Mouse (Mus musculus) cerebellum, postnatal 25 days (tissue): ENCODE measurements around the gene Olfr402.
"Not testable (repeated sequence)": the region's sequence is repeated elsewhere in the genome, so short reads cannot be mapped to it uniquely, and the experiment has no call there.

Experiments used
- DNase-seq, 2 experiments: peaks; one replicate each; pipeline ENCODE4 v3.0.0; 2021; ENCODE audit warnings: mixed read lengths in 2 of 2

Olfr402 gene

GRCm38 (mm10) chr11:74153229-74153628 is at the start of gene Olfr402:
TSS of gene Olfr402 (plus strand) at chr11:74153529.
- no peak for DNase-seq

- DNase-seq, result peak in 1 of 2 experiments; percentile 5
These were observed 48.3 kb upstream of the Olfr402 start for GRCm38 (mm10) chr11:74105066-74105465.

- DNase-seq, result no peak
These were observed 39.9 kb upstream of the Olfr402 start, which contains the start of gene Olfr401 for GRCm38 (mm10) chr11:74113412-74113811. TSS of gene Olfr401 (plus strand) at chr11:74113712.

- not testable (repeated sequence) for DNase-seq
These were observed 13.3 kb upstream of the Olfr402 start for GRCm38 (mm10) chr11:74140001-74140400.

GRCm38 (mm10) chr11:74145866-74146265 is 7.5 kb upstream of the Olfr402 start:
- no peak for DNase-seq

- DNase-seq, result no peak
These were observed 15.4 kb downstream of the Olfr402 start for GRCm38 (mm10) chr11:74168771-74169170.

GRCm38 (mm10) chr11:74183168-74183567 is 29.8 kb downstream of the Olfr402 start:
- no peak for DNase-seq

GRCm38 (mm10) chr11:74183745-74184144 is 30.4 kb downstream of the Olfr402 start:
- no peak for DNase-seq

GRCm38 (mm10) chr11:74185949-74186348 is 32.6 kb downstream of the Olfr402 start, which contains the start of gene Olfr403:
TSS of gene Olfr403 (plus strand) at chr11:74186249.
- no peak for DNase-seq
